Mouse (Mus musculus) heart, embryonic 13.5 days (tissue): ENCODE measurements around the gene Tril. TPM values are rescaled to one million over a fixed set of nuclear protein-coding genes. Genes with fewer than 3 reads are reported as not detected.

ENCODE experiments used
- ATAC-seq: fragments of 200-750 bp; cut with Nextera tagmentation; 2 replicates; pipeline ENCODE4 v1.8.0; 2017; ENCODE audit warnings: moderate TSS enrichment; ENCODE audit not compliant: insufficient number of reproducible peaks, low FRiP score, low TSS enrichment; ENCODE audit errors: extremely low read depth
- H3K27ac ChIP-seq: fragments of 300-500 bp; sonication (generic); replicated peaks from 2 replicates; pipeline ENCODE4 v1.5.1; 2015; ENCODE audit warnings: moderate library complexity, mild to moderate bottlenecking, inconsistent platforms
- H3K27me3 ChIP-seq: fragments of 300-500 bp; sonication (generic); replicated peaks from 2 replicates; pipeline ENCODE4 v1.6.1; 2015; ENCODE audit warnings: mild to moderate bottlenecking, inconsistent platforms
- H3K36me3 ChIP-seq: fragments of 300-500 bp; sonication (generic); 2 replicates; pipeline ENCODE4 v1.6.1; 2015; ENCODE audit warnings: mild to moderate bottlenecking, inconsistent platforms
- H3K4me1 ChIP-seq: fragments of 300-500 bp; sonication (generic); 2 replicates; pipeline ENCODE4 v1.6.1; 2015; ENCODE audit warnings: inconsistent platforms
- H3K4me2 ChIP-seq: fragments of 300-500 bp; sonication (generic); 2 replicates; pipeline ENCODE4 v1.6.1; 2015; ENCODE audit warnings: inconsistent platforms, mild to moderate bottlenecking, moderate library complexity
- H3K4me3 ChIP-seq: fragments of 300-500 bp; sonication (generic); 2 replicates; pipeline ENCODE4 v1.5.1; 2015; ENCODE audit warnings: moderate library complexity, mild to moderate bottlenecking, inconsistent platforms
- H3K9ac ChIP-seq: fragments of 300-500 bp; sonication (generic); 2 replicates; pipeline ENCODE4 v1.6.1; 2015; ENCODE audit warnings: inconsistent platforms, mild to moderate bottlenecking, moderate library complexity
- H3K9me3 ChIP-seq: fragments of 300-500 bp; sonication (generic); 2 replicates; pipeline ENCODE4 v1.6.1; 2016; ENCODE audit warnings: inconsistent platforms
- WGBS: fragments of 180-500 bp; shearing (Covaris S2); methylation state at CpG from one replicate; pipeline ENCODE4 v1.1.7; 2015; ENCODE audit warnings: mixed read lengths; 5-methylcytosine and 5-hydroxymethylcytosine counted together
- polyA plus RNA-seq: library from polyadenylated mRNA; unstranded; fragments of >200 nt; fragmentation: Nextera tagmentation; extraction: Ambion mirVana; gene quantifications from 2 replicates; pipeline ENCODE4 v1.2.1, GENCODE M21; 2015

Tril gene
- polyA plus RNA-seq, 1 experiment from 2014 or later, result 8.9 TPM

DNA sequence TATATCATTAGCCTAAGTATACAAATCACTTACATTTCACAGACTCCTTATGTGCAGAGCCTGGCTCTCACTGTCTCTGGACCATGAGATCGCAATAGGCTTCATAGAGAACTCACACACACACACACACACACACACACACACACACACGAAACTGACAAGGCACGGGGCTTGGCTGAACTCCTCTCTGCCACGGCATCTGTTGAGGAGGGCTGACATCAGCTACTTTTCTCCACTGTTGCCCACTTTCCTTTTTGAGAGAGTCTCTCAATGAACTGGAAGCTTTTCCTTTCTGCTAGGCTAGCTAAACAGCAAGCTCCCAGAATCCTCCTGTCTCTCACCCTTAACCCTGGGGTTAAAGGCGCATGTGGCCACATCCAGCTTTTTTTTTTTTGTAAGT is 14.6 kb downstream of the Tril start:
- Histone ChIP-seq H3K36me3 (no peaks in the 10 kb centered on the region), H3K27me3 (0 out of 2 replicates have a peak, but pooled peaks cover 7% of the 10 kb centered on the region), H3K9me3 (no peaks in the 10 kb centered on the region), H3K4me3 (no peak overlapping the region), H3K4me1 (peaks cover 22% of the 10 kb centered on the region), H3K27ac (no peak overlapping the region), H3K4me2 (no peak overlapping the region), H3K9ac (no peak overlapping the region)
- 80% methylated on average over 5 of the region's 5 CpGs for WGBS
- ATAC-seq, result no peak

DNA sequence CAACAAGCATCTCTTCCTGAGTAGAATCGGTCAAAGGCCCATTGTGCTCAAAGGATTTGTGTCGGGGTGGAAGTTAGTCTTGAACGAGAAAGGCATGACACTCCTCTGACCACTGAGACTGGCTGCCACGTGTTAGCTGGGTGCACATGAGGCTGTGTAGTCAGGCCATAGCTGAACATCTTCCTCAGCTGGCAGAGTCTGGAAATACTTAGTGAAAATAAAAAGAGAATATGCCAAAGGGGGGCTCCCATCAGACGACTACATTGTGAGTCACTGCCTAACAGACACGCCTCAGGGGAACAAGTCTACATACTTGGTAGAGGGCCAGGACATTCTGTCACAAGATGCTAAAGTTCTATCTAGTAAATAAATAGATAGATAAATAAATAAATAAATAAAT is 16.5 kb downstream of the Tril start:
- Histone ChIP-seq H3K9me3 (no peaks in the 10 kb centered on the region), H3K9ac (no peak overlapping the region), H3K4me1 (peaks cover 22% of the 10 kb centered on the region), H3K36me3 (no peaks in the 10 kb centered on the region), H3K27ac (no peak overlapping the region), H3K4me2 (no peak overlapping the region), H3K27me3 (0 out of 2 replicates have a peak, but pooled peaks cover 7% of the 10 kb centered on the region), H3K4me3 (no peak overlapping the region)
- ATAC-seq, result no peak
- 75% methylated on average over 6 of the region's 6 CpGs for WGBS

DNA sequence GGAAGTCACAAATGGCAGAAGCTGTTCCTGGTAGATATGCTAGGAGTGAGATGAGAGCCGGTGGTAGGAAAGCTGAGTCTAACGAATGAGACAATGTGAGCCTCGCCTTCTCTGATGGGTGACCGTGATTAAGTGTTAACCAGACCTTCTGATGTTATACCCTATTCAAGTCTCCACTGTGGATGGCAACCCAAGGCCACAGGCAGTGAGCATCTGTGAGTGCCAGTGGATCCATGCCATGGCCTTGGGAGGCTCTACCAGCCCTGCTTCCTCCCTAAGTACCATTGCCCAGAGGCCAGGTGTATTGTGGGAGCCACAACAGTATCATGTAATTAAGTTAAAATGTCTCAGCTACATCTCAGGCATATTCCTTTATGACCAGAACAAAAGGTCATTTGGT is 17.1 kb downstream of the Tril start:
- H3K4me1 ChIP-seq, result peaks cover 22% of the 10 kb centered on the region
- no peak overlapping the region for H3K4me2 ChIP-seq
- H3K4me3 ChIP-seq, result no peak overlapping the region
- no peak for ATAC-seq
- H3K9me3 ChIP-seq, result no peaks in the 10 kb centered on the region
- WGBS, result 91% methylated on average over 4 of the region's 4 CpGs
- no peak overlapping the region for H3K27ac ChIP-seq
- H3K9ac ChIP-seq, result no peak overlapping the region
- H3K27me3 ChIP-seq, result 0 out of 2 replicates have a peak, but pooled peaks cover 7% of the 10 kb centered on the region
- no peaks in the 10 kb centered on the region for H3K36me3 ChIP-seq

DNA sequence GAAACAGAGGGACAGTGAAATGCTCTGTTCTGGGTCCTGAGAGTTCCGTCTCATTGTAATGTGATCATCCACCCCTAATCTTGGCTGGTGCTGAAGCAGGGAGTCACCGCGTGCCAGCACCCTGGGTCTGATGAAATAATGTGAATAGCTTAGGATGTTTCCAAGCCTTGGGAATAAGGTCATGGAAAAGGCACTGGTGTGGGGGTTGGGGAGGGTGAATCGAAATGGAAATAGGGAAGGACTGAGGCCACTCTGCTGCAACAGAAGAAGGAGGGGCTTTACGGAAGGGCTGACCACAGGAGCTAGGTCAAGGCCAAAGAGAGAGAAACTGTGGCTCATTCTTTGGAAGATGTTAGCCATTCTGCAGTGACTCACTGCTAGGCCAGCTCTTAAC is 18.7 kb downstream of the Tril start:
- no peak overlapping the region for H3K4me2 ChIP-seq
- H3K9ac ChIP-seq, result no peak overlapping the region
- H3K4me3 ChIP-seq, result no peak overlapping the region
- no peak overlapping the region for H3K27ac ChIP-seq
- H3K27me3 ChIP-seq, result peaks cover 13% of the 10 kb centered on the region; the same call in 1 of the 2 replicates
- peaks cover 16% of the 10 kb centered on the region for H3K4me1 ChIP-seq
- WGBS, result 45% methylated on average over 5 of the region's 5 CpGs
- H3K36me3 ChIP-seq, result no peaks in the 10 kb centered on the region
- no peak for ATAC-seq
- no peaks in the 10 kb centered on the region for H3K9me3 ChIP-seq

DNA sequence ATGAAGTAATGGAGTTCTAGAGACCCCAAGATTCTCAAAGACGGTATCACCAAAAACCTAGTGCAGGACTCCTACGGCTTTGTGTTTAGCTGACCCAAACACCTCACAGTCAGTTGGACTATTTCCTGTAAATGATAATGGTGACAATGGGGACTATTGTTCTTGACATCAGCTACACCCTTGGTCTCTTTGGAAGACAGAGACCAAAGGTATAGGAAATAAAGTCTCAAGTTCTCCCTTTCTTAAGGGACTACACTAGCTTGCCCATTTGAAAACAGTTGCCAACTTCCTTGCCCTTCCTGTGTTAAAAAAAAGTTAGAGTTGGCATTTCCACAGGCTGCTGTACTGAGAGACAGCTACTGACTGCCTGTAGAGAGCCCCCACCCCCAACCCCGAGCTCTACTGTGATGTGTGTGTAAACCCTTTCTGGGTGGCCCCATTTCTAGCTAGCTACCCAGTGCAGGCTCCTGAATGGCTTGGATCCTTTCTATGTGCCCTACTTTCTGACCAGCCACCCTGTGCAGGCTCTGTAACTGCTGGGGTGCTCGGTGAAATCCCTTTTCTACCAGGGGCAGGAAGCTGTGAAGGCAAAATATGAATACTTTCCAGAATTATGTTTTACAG is 19.2 kb downstream of the Tril start:
- Histone ChIP-seq H3K27me3 (peaks cover 13% of the 10 kb centered on the region; the same call in 1 of the 2 replicates), H3K4me3 (no peak overlapping the region), H3K36me3 (no peaks in the 10 kb centered on the region), H3K9ac (no peak overlapping the region), H3K27ac (no peak overlapping the region), H3K4me1 (peaks cover 13% of the 10 kb centered on the region), H3K4me2 (no peak overlapping the region), H3K9me3 (no peaks in the 10 kb centered on the region)
- ATAC-seq, result no peak; the same call in 1 of the 2 replicates
- 40% methylated on average over 4 of the region's 4 CpGs for WGBS

DNA sequence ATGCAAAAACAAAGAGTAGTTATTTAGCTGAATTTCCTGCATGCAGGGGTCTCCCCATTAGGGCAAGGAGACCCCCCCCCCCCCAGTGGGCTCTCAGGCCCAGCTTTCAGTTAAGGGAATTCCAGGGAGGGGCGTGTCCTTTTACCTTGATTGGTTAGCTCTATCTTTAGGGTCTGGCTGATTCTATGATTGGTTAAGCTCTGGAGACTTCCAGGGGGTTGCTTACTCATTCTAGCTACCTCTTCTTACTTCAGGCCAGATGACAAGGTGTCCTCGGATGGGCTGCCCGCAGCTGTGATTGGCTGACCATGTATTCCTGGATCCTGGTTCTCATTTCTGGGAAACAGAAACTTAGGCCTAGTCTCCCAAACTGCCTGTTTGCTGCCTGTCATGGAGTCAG is 21.8 kb downstream of the Tril start:
- Histone ChIP-seq H3K4me3 (no peak overlapping the region), H3K4me2 (no peak overlapping the region), H3K27ac (no peak overlapping the region), H3K27me3 (peaks cover 26% of the 10 kb centered on the region; the same call in 1 of the 2 replicates), H3K4me1 (peaks cover 16% of the 10 kb centered on the region), H3K9ac (no peak overlapping the region), H3K36me3 (no peaks in the 10 kb centered on the region), H3K9me3 (no peaks in the 10 kb centered on the region)
- no peak for ATAC-seq
- 70% methylated on average over 3 of the region's 3 CpGs for WGBS

DNA sequence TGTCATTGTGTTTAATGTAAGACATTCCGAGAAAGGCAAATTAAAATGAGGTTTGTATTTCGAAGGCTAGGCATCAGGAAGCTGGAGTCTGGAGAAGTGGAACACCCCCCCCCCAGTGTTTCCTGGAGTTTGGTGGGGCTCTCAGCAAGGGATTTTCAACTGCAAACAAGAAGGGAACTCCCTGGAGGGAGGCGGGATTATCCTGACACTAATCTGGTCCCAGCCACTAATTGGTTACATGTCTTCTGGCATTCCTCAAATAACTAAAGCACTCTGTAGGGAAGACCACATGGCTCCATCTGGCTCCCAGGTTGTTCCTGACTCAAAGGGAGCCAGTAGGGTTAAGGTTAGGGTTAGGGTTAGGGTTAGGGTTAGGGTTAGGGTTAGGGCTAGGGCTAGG is 23.8 kb downstream of the Tril start:
- no peak for ATAC-seq
- Histone ChIP-seq H3K4me2 (no peak overlapping the region), H3K27ac (no peak overlapping the region), H3K9me3 (no peaks in the 10 kb centered on the region), H3K27me3 (peaks cover 19% of the 10 kb centered on the region; the same call in 1 of the 2 replicates), H3K4me3 (no peak overlapping the region), H3K9ac (no peak overlapping the region), H3K36me3 (no peaks in the 10 kb centered on the region), H3K4me1 (peaks cover 9% of the 10 kb centered on the region)
- WGBS, result 54% methylated on average over 3 of the region's 3 CpGs

DNA sequence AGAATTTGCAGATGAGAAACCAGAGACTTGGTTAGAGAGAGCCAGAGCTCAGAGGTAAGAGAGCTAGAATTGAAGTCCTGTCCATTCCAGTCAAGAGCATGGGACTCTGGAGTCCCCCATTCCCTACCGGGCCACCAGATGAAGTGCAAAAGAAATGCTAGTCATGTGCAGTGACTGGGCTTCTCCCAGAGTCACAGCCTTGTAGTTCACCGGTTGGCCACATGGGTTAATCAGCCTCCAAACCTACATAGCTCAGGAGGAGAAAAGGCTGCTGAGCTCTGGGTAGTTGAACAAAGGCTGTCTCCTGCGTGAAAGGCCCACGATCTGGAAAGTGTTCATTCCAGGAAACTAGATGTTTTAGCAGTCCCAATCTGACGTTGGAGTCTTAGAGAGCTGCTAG is 24.8 kb downstream of the Tril start:
- Histone ChIP-seq H3K4me3 (no peak overlapping the region), H3K27me3 (peaks cover 19% of the 10 kb centered on the region; the same call in 1 of the 2 replicates), H3K4me2 (no peak overlapping the region), H3K9me3 (no peaks in the 10 kb centered on the region), H3K36me3 (no peaks in the 10 kb centered on the region), H3K4me1 (peaks cover 3% of the 10 kb centered on the region; the same call in 1 of the 2 replicates), H3K9ac (no peak overlapping the region), H3K27ac (no peak overlapping the region)
- no peak for ATAC-seq
- 15% methylated on average over 5 of the region's 5 CpGs for WGBS

DNA sequence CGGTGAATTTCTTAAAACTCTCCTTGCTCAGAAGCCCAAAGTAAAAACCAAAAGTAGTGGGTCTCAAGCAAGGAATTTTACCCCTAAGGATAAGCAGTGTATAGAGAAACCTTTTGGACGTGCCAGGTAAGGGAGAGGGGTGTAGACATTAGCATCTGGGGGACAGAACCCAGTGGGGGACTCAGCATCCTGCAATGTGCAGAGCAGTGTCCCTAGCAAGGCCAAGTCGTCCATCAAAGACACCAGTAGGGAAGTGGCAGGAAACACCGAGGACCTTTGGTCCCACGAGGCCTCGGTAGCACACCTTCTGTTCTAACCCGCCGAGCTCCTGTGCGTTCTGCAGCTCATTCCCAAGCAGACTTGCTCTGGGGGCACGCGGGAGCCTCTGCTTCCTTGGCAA is 25.6 kb downstream of the Tril start:
- no peak overlapping the region; the same call in 1 of the 2 replicates for H3K9ac ChIP-seq
- H3K27ac ChIP-seq, result no peak overlapping the region
- peaks cover 19% of the 10 kb centered on the region; the same call in 1 of the 2 replicates for H3K27me3 ChIP-seq
- peak overlapping the region; percentile 48 for H3K4me2 ChIP-seq
- no peaks in the 10 kb centered on the region for H3K36me3 ChIP-seq
- no peak for ATAC-seq
- 41% methylated on average over 11 of the region's 11 CpGs for WGBS
- H3K9me3 ChIP-seq, result no peaks in the 10 kb centered on the region
- H3K4me3 ChIP-seq, result no peak overlapping the region
- peaks cover 3% of the 10 kb centered on the region; the same call in 1 of the 2 replicates for H3K4me1 ChIP-seq

DNA sequence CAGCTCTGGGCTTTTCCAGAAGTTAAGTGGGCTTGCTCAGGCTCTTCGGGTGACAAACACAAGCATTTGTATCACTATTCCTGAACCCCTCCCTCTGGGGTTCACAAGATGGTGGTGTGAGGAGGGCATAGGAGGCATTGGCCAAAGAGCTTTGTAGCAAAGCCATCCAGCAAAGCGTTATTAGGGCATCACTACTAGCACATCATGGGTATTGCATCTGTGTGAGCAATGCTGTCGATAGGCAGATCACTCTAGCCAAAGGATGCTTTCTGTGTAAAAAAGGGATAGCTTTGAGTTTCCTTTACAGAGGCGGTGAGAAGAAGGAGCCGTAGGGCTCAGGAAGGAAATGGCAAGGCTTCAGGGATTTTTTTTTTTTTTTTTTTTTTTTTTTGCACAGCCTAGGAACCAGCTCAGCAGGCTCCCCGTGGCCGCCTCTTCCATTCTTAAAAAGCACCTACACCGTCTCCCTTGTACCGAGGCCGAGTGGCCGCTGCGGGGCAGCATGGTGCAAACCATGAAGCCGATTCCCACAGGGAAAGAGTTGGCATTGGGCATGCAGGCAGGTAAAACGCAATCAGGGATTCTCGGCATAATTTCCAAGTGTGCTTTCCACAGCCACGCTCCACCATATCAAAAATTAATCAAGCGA is 26.2 kb downstream of the Tril start:
- H3K9me3 ChIP-seq, result no peaks in the 10 kb centered on the region
- peaks cover 19% of the 10 kb centered on the region; the same call in 1 of the 2 replicates for H3K27me3 ChIP-seq
- no peak overlapping the region for H3K27ac ChIP-seq
- peaks cover 3% of the 10 kb centered on the region; the same call in 1 of the 2 replicates for H3K4me1 ChIP-seq
- H3K4me2 ChIP-seq, result peak overlapping the region; percentile 48
- no peaks in the 10 kb centered on the region for H3K36me3 ChIP-seq
- no peak overlapping the region for H3K4me3 ChIP-seq
- 11% methylated on average over 17 of the region's 17 CpGs for WGBS
- H3K9ac ChIP-seq, result no peak overlapping the region; the same call in 1 of the 2 replicates
- no peak for ATAC-seq

DNA sequence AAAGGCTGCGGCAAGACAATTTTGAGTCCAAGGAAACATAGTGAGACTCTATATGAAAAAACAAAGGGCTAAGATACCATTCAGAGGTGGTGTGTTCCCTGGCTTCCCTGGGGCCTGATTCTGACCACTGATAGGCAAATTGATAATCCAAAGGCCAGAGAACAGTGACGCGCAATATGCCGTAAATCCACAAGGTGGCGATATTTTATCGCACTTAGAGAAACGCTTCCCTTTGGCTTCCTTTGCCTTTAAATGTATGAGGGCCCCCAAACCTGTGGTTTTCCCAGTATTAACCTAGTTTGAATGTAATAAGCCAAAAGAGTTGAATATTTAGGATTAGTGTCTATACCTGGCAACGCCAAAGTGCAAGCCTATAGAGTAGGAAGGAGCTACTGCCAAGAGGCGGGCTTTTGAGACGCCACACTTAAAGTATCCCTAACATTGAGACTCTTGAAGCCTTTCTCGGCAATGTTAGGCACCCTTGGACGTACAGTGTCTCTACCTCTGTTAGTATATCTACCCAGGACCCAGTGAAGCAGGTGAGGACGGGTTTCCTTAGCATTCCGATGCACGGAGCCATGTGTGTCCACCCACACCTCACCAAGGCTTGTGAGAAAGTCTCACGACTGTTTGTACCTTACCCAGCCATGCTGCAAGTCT is 37.6 kb downstream of the Tril start:
- no peak overlapping the region for H3K4me2 ChIP-seq
- no peaks in the 10 kb centered on the region for H3K27me3 ChIP-seq
- no peak overlapping the region for H3K27ac ChIP-seq
- no peaks in the 10 kb centered on the region for H3K4me1 ChIP-seq
- H3K36me3 ChIP-seq, result no peaks in the 10 kb centered on the region
- H3K9ac ChIP-seq, result no peak overlapping the region
- H3K9me3 ChIP-seq, result no peaks in the 10 kb centered on the region
- no peak for ATAC-seq
- 34% methylated on average over 16 of the region's 16 CpGs for WGBS
- H3K4me3 ChIP-seq, result no peak overlapping the region
